Mouse (Mus musculus): ENCODE measurements around the gene Kcnj6. TPM values are rescaled to one million over a fixed set of nuclear protein-coding genes. Genes with fewer than 3 reads are reported as not detected.

Gene Kcnj6
- polyA plus RNA-seq, 1 experiment from 2014 or later: 0.23 TPM

GRCm38 (mm10) chr16:94898832-94899231, 98.7 kb downstream of the Kcnj6 start:
- Histone ChIP-seq H3K27me3 (ENCODE audit: insufficient read depth, poor library complexity, severe bottlenecking) (no peaks in the 10 kb centered on the region), H3K4me1 (no peaks in the 10 kb centered on the region), H3K4me3 (no peak overlapping the region), H3K27ac (no peak overlapping the region), H3K9me3 (no peaks in the 10 kb centered on the region), H3K36me3 (no peaks in the 10 kb centered on the region)
- DNase-seq (ENCODE audit: low spot score): no peak
- WGBS: 74% methylated on average over 6 of the region's 6 CpGs

- Histone ChIP-seq H3K36me3 (no peaks in the 10 kb centered on the region), H3K9me3 (no peaks in the 10 kb centered on the region), H3K4me1 (no peaks in the 10 kb centered on the region), H3K27me3 (ENCODE audit: insufficient read depth, poor library complexity, severe bottlenecking) (no peaks in the 10 kb centered on the region), H3K27ac (no peak overlapping the region), H3K4me3 (no peak overlapping the region)
- 83% methylated on average over 4 of the region's 4 CpGs for WGBS
- DNase-seq (ENCODE audit: low spot score): no peak
These were observed 105.3 kb downstream of the Kcnj6 start for GRCm38 (mm10) chr16:94892162-94892650.

- WGBS: 69% methylated on average over 6 of the region's 6 CpGs
- Histone ChIP-seq H3K4me3 (no peak overlapping the region), H3K27me3 (ENCODE audit: insufficient read depth, poor library complexity, severe bottlenecking) (no peaks in the 10 kb centered on the region), H3K27ac (no peak overlapping the region), H3K9me3 (no peaks in the 10 kb centered on the region), H3K36me3 (no peaks in the 10 kb centered on the region), H3K4me1 (no peaks in the 10 kb centered on the region)
- no peak for DNase-seq (ENCODE audit: low spot score)
These were observed 106.9 kb downstream of the Kcnj6 start for GRCm38 (mm10) chr16:94890581-94890980.

- H3K4me1 ChIP-seq: no peaks in the 10 kb centered on the region
- H3K4me3 ChIP-seq: no peak overlapping the region
- H3K36me3 ChIP-seq: no peaks in the 10 kb centered on the region
- DNase-seq (ENCODE audit: low spot score): no peak
- WGBS: 74% methylated on average over 2 of the region's 2 CpGs
- no peaks in the 10 kb centered on the region for H3K9me3 ChIP-seq
- H3K27ac ChIP-seq: no peak overlapping the region
- no peaks in the 10 kb centered on the region for H3K27me3 ChIP-seq (ENCODE audit: insufficient read depth, poor library complexity, severe bottlenecking)
These were observed 107.4 kb downstream of the Kcnj6 start for GRCm38 (mm10) chr16:94890056-94890455.

- WGBS: 59% methylated on average over 11 of the region's 11 CpGs
These were observed 108.9 kb downstream of the Kcnj6 start for GRCm38 (mm10) chr16:94888554-94888953.

GRCm38 (mm10) chr16:94886398-94886797, 111.1 kb downstream of the Kcnj6 start:
- Histone ChIP-seq H3K27ac (no peak overlapping the region), H3K4me3 (no peak overlapping the region), H3K36me3 (no peaks in the 10 kb centered on the region), H3K27me3 (ENCODE audit: insufficient read depth, poor library complexity, severe bottlenecking) (no peaks in the 10 kb centered on the region), H3K9me3 (no peaks in the 10 kb centered on the region), H3K4me1 (no peaks in the 10 kb centered on the region)
- no peak for DNase-seq (ENCODE audit: low spot score)
- WGBS: 77% methylated on average over 7 of the region's 7 CpGs

More at GRCm38 (mm10) chr16:94888554-94888953, 108.9 kb downstream of the Kcnj6 start:
- Histone ChIP-seq H3K27me3 (ENCODE audit: insufficient read depth, poor library complexity, severe bottlenecking) (no peaks in the 10 kb centered on the region), H3K36me3 (no peaks in the 10 kb centered on the region), H3K9me3 (no peaks in the 10 kb centered on the region), H3K27ac (no peak overlapping the region), H3K4me3 (no peak overlapping the region), H3K4me1 (no peaks in the 10 kb centered on the region)
- DNase-seq (ENCODE audit: low spot score): no peak

GRCm38 (mm10) chr16:94885062-94885461, 112.4 kb downstream of the Kcnj6 start:
- Histone ChIP-seq H3K36me3 (no peaks in the 10 kb centered on the region), H3K4me3 (no peak overlapping the region), H3K27me3 (ENCODE audit: insufficient read depth, poor library complexity, severe bottlenecking) (no peaks in the 10 kb centered on the region), H3K4me1 (no peaks in the 10 kb centered on the region), H3K27ac (no peak overlapping the region), H3K9me3 (no peaks in the 10 kb centered on the region)
- WGBS: 80% methylated on average over 7 of the region's 7 CpGs
- DNase-seq (ENCODE audit: low spot score): no peak

GRCm38 (mm10) chr16:94883909-94884308, 113.6 kb downstream of the Kcnj6 start:
- Histone ChIP-seq H3K36me3 (no peaks in the 10 kb centered on the region), H3K9me3 (no peaks in the 10 kb centered on the region), H3K4me3 (no peak overlapping the region), H3K4me1 (no peaks in the 10 kb centered on the region), H3K27me3 (ENCODE audit: insufficient read depth, poor library complexity, severe bottlenecking) (no peaks in the 10 kb centered on the region), H3K27ac (no peak overlapping the region)
- whole genome bisulfite sequencing: 57% methylated on average over 3 of the region's 3 CpGs
- DNase-seq (ENCODE audit: low spot score): no peak

- no peaks in the 10 kb centered on the region for H3K27me3 ChIP-seq (ENCODE audit: insufficient read depth, poor library complexity, severe bottlenecking)
- H3K36me3 ChIP-seq: no peaks in the 10 kb centered on the region
- H3K4me3 ChIP-seq: no peak overlapping the region
- no peak overlapping the region for H3K27ac ChIP-seq
- no peaks in the 10 kb centered on the region for H3K4me1 ChIP-seq
- no peaks in the 10 kb centered on the region for H3K9me3 ChIP-seq
- no peak for DNase-seq (ENCODE audit: low spot score)
- WGBS: 79% methylated on average over 8 of the region's 8 CpGs
These were observed 114.3 kb downstream of the Kcnj6 start for GRCm38 (mm10) chr16:94883196-94883595.

- 72% methylated on average over 7 of the region's 7 CpGs for WGBS
- no peak overlapping the region for H3K27ac ChIP-seq
- H3K9me3 ChIP-seq: no peaks in the 10 kb centered on the region
- H3K36me3 ChIP-seq: no peaks in the 10 kb centered on the region
- no peaks in the 10 kb centered on the region for H3K27me3 ChIP-seq (ENCODE audit: insufficient read depth, poor library complexity, severe bottlenecking)
- H3K4me3 ChIP-seq: no peak overlapping the region
- DNase-seq (ENCODE audit: low spot score): no peak
- no peaks in the 10 kb centered on the region for H3K4me1 ChIP-seq
These were observed 115.4 kb downstream of the Kcnj6 start for GRCm38 (mm10) chr16:94882111-94882510.

GRCm38 (mm10) chr16:94872614-94873272, 124.8 kb downstream of the Kcnj6 start:
- Histone ChIP-seq H3K27ac (no peak overlapping the region), H3K4me3 (no peak overlapping the region), H3K36me3 (no peaks in the 10 kb centered on the region), H3K4me1 (no peaks in the 10 kb centered on the region), H3K27me3 (ENCODE audit: insufficient read depth, poor library complexity, severe bottlenecking) (peaks cover 2% of the 10 kb centered on the region; the same call in 1 of the 2 replicates), H3K9me3 (no peaks in the 10 kb centered on the region)
- 38% methylated on average over 9 of the region's 9 CpGs for WGBS
- DNase-seq (ENCODE audit: low spot score): no peak

GRCm38 (mm10) chr16:94868354-94868753, 129.1 kb downstream of the Kcnj6 start:
- Histone ChIP-seq H3K27me3 (ENCODE audit: insufficient read depth, poor library complexity, severe bottlenecking) (peaks cover 5% of the 10 kb centered on the region; the same call in 1 of the 2 replicates), H3K4me1 (no peaks in the 10 kb centered on the region), H3K27ac (no peak overlapping the region), H3K4me3 (no peak overlapping the region), H3K9me3 (no peaks in the 10 kb centered on the region), H3K36me3 (no peaks in the 10 kb centered on the region)
- no peak for DNase-seq (ENCODE audit: low spot score)
- WGBS: 82% methylated on average over 5 of the region's 5 CpGs

- no peak for DNase-seq (ENCODE audit: low spot score)
- Histone ChIP-seq H3K27ac (no peak overlapping the region), H3K4me1 (no peaks in the 10 kb centered on the region), H3K4me3 (no peak overlapping the region), H3K36me3 (no peaks in the 10 kb centered on the region), H3K9me3 (no peaks in the 10 kb centered on the region), H3K27me3 (ENCODE audit: insufficient read depth, poor library complexity, severe bottlenecking) (peaks cover 5% of the 10 kb centered on the region; the same call in 1 of the 2 replicates)
- WGBS: 41% methylated on average over 14 of the region's 14 CpGs
These were observed 131.1 kb downstream of the Kcnj6 start for GRCm38 (mm10) chr16:94866300-94866956.
